Mouse (Mus musculus) embryonic facial prominence, embryonic 11.5 days (tissue): Measurements from ENCODE around the gene Erc2. TPM values are rescaled to one million over a fixed set of nuclear protein-coding genes. Genes with fewer than 3 reads are reported as not detected.

Source experiments
- ATAC-seq: fragments of 200-750 bp; cut with Nextera tagmentation; replicated peaks from 2 replicates; pipeline ENCODE4 v1.8.0; 2017; ENCODE audit warnings: low read depth; ENCODE audit not compliant: insufficient number of reproducible peaks, low FRiP score, low TSS enrichment
- DNase-seq: peaks from one replicate; pipeline ENCODE4 v3.0.0-alpha.2; 2015; ENCODE audit warnings: low spot score
- H3K27ac ChIP-seq: fragments of 300-500 bp; sonication (generic); replicated peaks from 2 replicates; pipeline ENCODE4 v1.5.1; 2014; ENCODE audit warnings: mild to moderate bottlenecking, low read depth, low read length, control low read depth
- H3K27me3 ChIP-seq: fragments of 300-500 bp; sonication (generic); 2 replicates; pipeline ENCODE4 v1.6.1; 2014; ENCODE audit warnings: mild to moderate bottlenecking, low read length, moderate library complexity, mixed read lengths; ENCODE audit not compliant: control insufficient read depth, insufficient read depth
- H3K36me3 ChIP-seq: fragments of 300-500 bp; sonication (generic); replicated peaks from 2 replicates; pipeline ENCODE4 v1.6.1; 2014; ENCODE audit warnings: low read depth, mild to moderate bottlenecking, low read length, moderate library complexity, mixed read lengths; ENCODE audit not compliant: control insufficient read depth, insufficient read depth
- H3K4me1 ChIP-seq: fragments of 300-500 bp; sonication (generic); 2 replicates; pipeline ENCODE4 v1.6.1; 2014; ENCODE audit warnings: low read length, mixed read lengths; ENCODE audit not compliant: control insufficient read depth, insufficient read depth
- H3K4me2 ChIP-seq: fragments of 300-500 bp; sonication (generic); 2 replicates; pipeline ENCODE4 v1.6.1; 2014; ENCODE audit warnings: low read depth, mild to moderate bottlenecking, control low read depth, low read length, moderate library complexity
- H3K4me3 ChIP-seq: fragments of 300-500 bp; sonication (generic); 2 replicates; pipeline ENCODE4 v1.5.1; 2014; ENCODE audit warnings: low read depth, low read length, control low read depth
- H3K9ac ChIP-seq: fragments of 300-500 bp; sonication (generic); replicated peaks from 2 replicates; pipeline ENCODE4 v1.6.1; 2014; ENCODE audit warnings: mild to moderate bottlenecking, control low read depth, low read length
- H3K9me3 ChIP-seq: fragments of 300-500 bp; sonication (generic); replicated peaks from 2 replicates; pipeline ENCODE4 v1.6.1; 2016; ENCODE audit warnings: mild to moderate bottlenecking, low read length, inconsistent platforms, mixed read lengths; ENCODE audit not compliant: control insufficient read depth
- WGBS: fragments of 180-500 bp; shearing (Covaris S2); extraction: QIAGEN DNeasy Blood & Tissue Kit; methylation state at CpG from one replicate; pipeline ENCODE4 v1.1.7; 2014; 5-methylcytosine and 5-hydroxymethylcytosine counted together
- polyA plus RNA-seq: library from polyadenylated mRNA; unstranded; fragments of >200 nt; fragmentation: Nextera tagmentation; extraction: Ambion mirVana; gene quantifications from 2 replicates; pipeline ENCODE4 v1.2.1, GENCODE M21; 2014

The Erc2 gene
- polyA plus RNA-seq, 1 experiment from 2014 or later = 5.2 TPM

GRCm38 (mm10) chr14:28192711-28193364, 570.6 kb downstream of the Erc2 start:
- Histone ChIP-seq H3K4me2 (no peak overlapping the region), H3K27me3 (no peaks in the 10 kb centered on the region), H3K4me1 (peaks cover 3% of the 10 kb centered on the region; the same call in 1 of the 2 replicates), H3K9ac (no peak overlapping the region), H3K4me3 (no peak overlapping the region), H3K9me3 (no peaks in the 10 kb centered on the region), H3K27ac (no peak overlapping the region), H3K36me3 (no peaks in the 10 kb centered on the region)
- DNase-seq (peak; percentile 72), ATAC-seq (no peak)
- 60% methylated on average over 8 of the region's 8 CpGs for WGBS

- no peaks in the 10 kb centered on the region for H3K9me3 ChIP-seq
- H3K27me3 ChIP-seq = no peaks in the 10 kb centered on the region
- H3K9ac ChIP-seq = no peak overlapping the region
- no peak overlapping the region for H3K4me2 ChIP-seq
- ATAC-seq (no peak), DNase-seq (no peak)
- H3K27ac ChIP-seq = no peak overlapping the region
- no peaks in the 10 kb centered on the region; the same call in 1 of the 2 replicates for H3K4me1 ChIP-seq
- 73% methylated on average over 4 of the region's 4 CpGs for WGBS
- no peaks in the 10 kb centered on the region for H3K36me3 ChIP-seq
- no peak overlapping the region for H3K4me3 ChIP-seq
Observed at GRCm38 (mm10) chr14:28203874-28204273, 581.6 kb downstream of the Erc2 start.

GRCm38 (mm10) chr14:28206303-28206702, 584.1 kb downstream of the Erc2 start:
- WGBS = 92% methylated on average over 2 of the region's 2 CpGs
- Histone ChIP-seq H3K9me3 (no peaks in the 10 kb centered on the region), H3K27me3 (no peaks in the 10 kb centered on the region), H3K4me1 (no peaks in the 10 kb centered on the region; the same call in 1 of the 2 replicates), H3K4me2 (no peak overlapping the region), H3K27ac (no peak overlapping the region), H3K36me3 (no peaks in the 10 kb centered on the region), H3K4me3 (no peak overlapping the region), H3K9ac (no peak overlapping the region)
- DNase-seq = no peak
- ATAC-seq = no peak

GRCm38 (mm10) chr14:28225550-28225949, 603.3 kb downstream of the Erc2 start:
- Histone ChIP-seq H3K4me1 (no peaks in the 10 kb centered on the region), H3K4me2 (no peak overlapping the region), H3K36me3 (no peaks in the 10 kb centered on the region), H3K27me3 (no peaks in the 10 kb centered on the region), H3K4me3 (no peak overlapping the region), H3K27ac (no peak overlapping the region), H3K9me3 (no peaks in the 10 kb centered on the region), H3K9ac (no peak overlapping the region)
- no peak for ATAC-seq
- DNase-seq = no peak
- WGBS = 93% methylated on average over 6 of the region's 6 CpGs

GRCm38 (mm10) chr14:28230563-28230962, 608.3 kb downstream of the Erc2 start:
- H3K36me3 ChIP-seq = no peaks in the 10 kb centered on the region
- no peaks in the 10 kb centered on the region for H3K27me3 ChIP-seq
- DNase-seq (no peak), ATAC-seq (no peak)
- H3K27ac ChIP-seq = no peak overlapping the region
- H3K9ac ChIP-seq = no peak overlapping the region
- H3K4me1 ChIP-seq = no peaks in the 10 kb centered on the region
- H3K4me3 ChIP-seq = no peak overlapping the region
- 83% methylated on average over 6 of the region's 6 CpGs for WGBS
- H3K9me3 ChIP-seq = no peaks in the 10 kb centered on the region
- no peak overlapping the region for H3K4me2 ChIP-seq

- Histone ChIP-seq H3K36me3 (no peaks in the 10 kb centered on the region), H3K4me1 (no peaks in the 10 kb centered on the region), H3K4me2 (no peak overlapping the region), H3K9me3 (no peaks in the 10 kb centered on the region), H3K9ac (no peak overlapping the region), H3K4me3 (no peak overlapping the region), H3K27ac (no peak overlapping the region), H3K27me3 (no peaks in the 10 kb centered on the region)
- ATAC-seq = no peak
- no peak for DNase-seq
- WGBS = 36% methylated on average over 2 of the region's 2 CpGs
Observed at GRCm38 (mm10) chr14:28231241-28231640, 609.0 kb downstream of the Erc2 start.

- no peak overlapping the region for H3K4me3 ChIP-seq
- H3K9ac ChIP-seq = no peak overlapping the region
- ATAC-seq (no peak), DNase-seq (no peak)
- no peak overlapping the region for H3K4me2 ChIP-seq
- WGBS = 90% methylated on average over 9 of the region's 9 CpGs
- H3K27me3 ChIP-seq = no peaks in the 10 kb centered on the region
- no peaks in the 10 kb centered on the region for H3K9me3 ChIP-seq
- no peak overlapping the region for H3K27ac ChIP-seq
- no peaks in the 10 kb centered on the region for H3K36me3 ChIP-seq
- no peaks in the 10 kb centered on the region; the same call in 1 of the 2 replicates for H3K4me1 ChIP-seq
Observed at GRCm38 (mm10) chr14:28238336-28239048, 616.3 kb downstream of the Erc2 start.

- WGBS = 18% methylated on average over 3 of the region's 3 CpGs
- no peak overlapping the region for H3K4me3 ChIP-seq
- ATAC-seq (no peak), DNase-seq (peak; percentile 56)
- H3K27ac ChIP-seq = no peak overlapping the region
- no peaks in the 10 kb centered on the region for H3K27me3 ChIP-seq
- H3K9me3 ChIP-seq = no peaks in the 10 kb centered on the region
- H3K4me1 ChIP-seq = no peaks in the 10 kb centered on the region; the same call in 1 of the 2 replicates
- no peak overlapping the region for H3K4me2 ChIP-seq
- H3K36me3 ChIP-seq = no peaks in the 10 kb centered on the region
- no peak overlapping the region for H3K9ac ChIP-seq
Observed at GRCm38 (mm10) chr14:28240111-28240510, 617.9 kb downstream of the Erc2 start.
